Mouse (Mus musculus) monocyte, adult 5-6 weeks (primary cell): ENCODE data around the gene Gm17657. TPM values are rescaled to one million over a fixed set of nuclear protein-coding genes. Genes with fewer than 3 reads are reported as not detected.
"Not testable (repeated sequence)": the region's sequence is repeated elsewhere in the genome, so short reads cannot be mapped to it uniquely, and the experiment has no call there.

ENCODE experiments used
- ATAC-seq: fragments of 153-309, 156-312 bp; replicated peaks from 2 replicates; pipeline ENCODE4 v1.8.0; 2017; ENCODE audit warnings: mild to moderate bottlenecking; ENCODE audit not compliant: low TSS enrichment, insufficient number of reproducible peaks, severe bottlenecking, poor library complexity, low FRiP score
- total RNA-seq: library from RNA; stranded (forward); fragments of 200-1000, 200-491, 200-594 nt; gene quantifications from 3 replicates; pipeline ENCODE4 v1.2.3, GENCODE M21; 2017

The Gm17657 gene
- total RNA-seq, 1 experiment from 2014 or later, result not detected

DNA sequence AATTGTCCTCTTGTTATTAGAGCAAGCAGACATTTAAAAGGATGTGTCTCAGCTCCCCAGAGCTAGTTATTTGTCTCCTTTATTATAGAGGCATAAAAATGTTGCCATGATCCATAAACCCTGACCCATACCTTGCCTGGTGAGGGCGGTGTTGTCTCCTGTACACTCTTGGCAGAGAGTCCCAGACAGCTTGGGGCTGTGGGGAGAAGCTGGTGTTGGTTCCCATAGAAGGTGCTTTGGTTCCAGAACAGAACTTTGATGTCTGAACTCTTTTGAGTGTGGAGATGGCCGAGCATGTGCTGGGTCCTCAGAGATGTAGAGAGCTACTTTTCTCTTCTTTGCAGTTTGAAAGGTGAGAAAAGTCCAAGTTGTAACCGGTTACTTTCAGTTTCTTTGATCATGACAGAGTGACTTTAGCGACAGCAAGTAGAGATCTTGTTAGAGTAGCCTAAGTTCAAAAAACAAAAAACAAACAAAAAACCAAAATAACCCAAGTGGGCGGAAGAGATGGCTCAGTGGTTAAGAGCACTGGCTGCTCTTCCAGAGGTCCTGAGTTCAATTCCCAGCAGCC lies 2.8 kb upstream of the Gm17657 start, which contains the start of gene Tmem217:
Gene Tmem217, minus strand, starts transcription at position 224 of the 571 bp plus-strand sequence.
- no peak for ATAC-seq

DNA sequence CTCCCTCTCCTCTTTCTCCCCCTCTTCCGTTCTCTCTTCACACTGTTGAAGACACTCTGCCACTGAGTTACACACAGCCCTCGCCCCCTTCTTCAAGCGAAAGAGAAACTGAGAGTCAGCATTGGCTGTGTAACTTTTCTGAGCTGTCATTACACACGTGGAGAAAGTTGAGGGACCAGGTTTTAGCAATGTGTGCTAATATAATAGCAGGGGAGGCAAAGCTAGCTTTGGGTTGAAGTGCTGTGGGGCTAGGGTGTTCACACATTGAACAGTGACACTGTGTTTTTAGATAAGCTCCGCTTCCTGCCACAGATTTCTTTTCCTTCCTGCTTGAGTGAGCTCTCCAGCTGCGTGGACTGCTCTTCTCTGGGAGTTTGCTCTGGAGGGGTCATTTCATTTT lies 1.6 kb upstream of the Gm17657 start:
- 0 out of 2 replicates have a peak, but pooled peaks have one; percentile 19 for ATAC-seq

DNA sequence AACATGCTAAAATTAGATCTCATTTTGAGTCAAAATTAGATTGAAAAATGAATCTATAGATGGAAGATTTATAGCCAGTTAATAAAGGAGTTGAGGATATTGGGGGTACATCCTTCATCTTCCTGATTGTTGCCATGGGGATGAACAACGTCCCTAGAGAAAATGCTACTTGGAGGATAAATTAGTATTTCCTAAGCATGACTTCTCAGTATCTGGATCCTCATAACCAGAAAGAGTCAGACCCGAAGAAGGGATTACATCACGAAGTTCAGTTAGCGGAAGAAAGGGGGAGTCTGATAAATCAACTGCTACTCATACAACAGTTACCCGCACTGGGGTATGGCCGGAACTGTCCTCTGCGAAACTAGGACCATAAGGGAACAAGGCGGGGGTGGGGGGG lies 444 bp downstream of the Gm17657 start:
- no peak for ATAC-seq

DNA sequence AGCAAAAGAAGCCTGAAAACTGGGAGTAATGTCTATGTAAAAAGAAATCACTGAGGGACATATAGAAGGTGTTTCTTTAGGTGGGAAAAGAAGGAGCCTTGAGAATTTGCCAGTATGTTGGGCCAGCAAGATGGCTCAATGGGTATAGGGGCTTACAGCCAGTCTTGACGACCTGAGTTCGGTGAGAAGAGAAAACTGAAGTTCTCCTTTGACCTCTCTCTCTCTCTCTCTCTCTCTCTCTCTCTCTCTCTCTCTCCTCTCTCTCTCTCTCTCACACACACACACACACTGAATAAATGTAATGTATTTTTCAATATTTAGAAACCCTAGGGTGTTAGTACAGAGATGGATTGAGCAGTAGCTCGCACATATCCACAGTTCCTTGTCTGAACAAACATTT lies 944 bp downstream of the Gm17657 start:
- no peak for ATAC-seq

DNA sequence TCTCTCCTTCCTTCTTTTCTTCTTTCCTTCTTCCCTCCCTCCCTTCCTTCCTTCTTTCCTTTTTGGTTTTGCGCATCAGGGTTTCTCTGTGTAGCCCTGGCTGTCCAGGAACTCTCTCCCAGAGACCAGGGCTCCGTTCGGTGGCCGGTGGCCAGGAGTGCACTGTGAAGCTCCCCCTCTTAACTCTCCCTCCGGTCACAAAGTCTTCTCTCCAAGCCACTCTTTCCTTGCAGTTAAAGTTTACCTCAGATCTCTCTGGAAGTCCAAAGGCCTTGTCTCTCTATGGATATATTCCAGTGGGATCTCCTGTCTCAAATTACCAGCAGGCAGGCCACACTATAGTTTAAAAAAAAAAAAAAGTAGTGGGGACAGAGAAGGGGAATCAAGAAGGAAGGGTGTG lies 4.2 kb downstream of the Gm17657 start:
- no peak for ATAC-seq

DNA sequence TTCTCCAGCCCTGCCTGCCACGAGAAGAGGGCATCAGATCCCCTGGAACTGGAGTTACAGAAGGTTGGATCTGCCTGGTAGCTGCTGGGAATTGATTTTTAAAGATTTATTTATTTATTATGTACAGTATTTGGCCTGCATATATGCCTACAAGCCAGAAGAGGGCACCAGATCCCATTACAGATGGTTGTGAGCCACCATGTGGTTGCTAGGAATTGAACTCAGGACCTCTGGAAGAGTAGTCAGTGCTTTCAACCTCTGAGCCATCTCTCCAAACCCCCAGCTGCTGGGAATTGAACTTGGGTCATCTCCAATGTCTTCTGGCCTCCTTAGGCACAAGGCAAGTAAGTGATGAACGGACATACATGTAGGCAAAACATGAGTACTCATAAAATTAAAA lies 5.4 kb downstream of the Gm17657 start:
- no peak for ATAC-seq

DNA sequence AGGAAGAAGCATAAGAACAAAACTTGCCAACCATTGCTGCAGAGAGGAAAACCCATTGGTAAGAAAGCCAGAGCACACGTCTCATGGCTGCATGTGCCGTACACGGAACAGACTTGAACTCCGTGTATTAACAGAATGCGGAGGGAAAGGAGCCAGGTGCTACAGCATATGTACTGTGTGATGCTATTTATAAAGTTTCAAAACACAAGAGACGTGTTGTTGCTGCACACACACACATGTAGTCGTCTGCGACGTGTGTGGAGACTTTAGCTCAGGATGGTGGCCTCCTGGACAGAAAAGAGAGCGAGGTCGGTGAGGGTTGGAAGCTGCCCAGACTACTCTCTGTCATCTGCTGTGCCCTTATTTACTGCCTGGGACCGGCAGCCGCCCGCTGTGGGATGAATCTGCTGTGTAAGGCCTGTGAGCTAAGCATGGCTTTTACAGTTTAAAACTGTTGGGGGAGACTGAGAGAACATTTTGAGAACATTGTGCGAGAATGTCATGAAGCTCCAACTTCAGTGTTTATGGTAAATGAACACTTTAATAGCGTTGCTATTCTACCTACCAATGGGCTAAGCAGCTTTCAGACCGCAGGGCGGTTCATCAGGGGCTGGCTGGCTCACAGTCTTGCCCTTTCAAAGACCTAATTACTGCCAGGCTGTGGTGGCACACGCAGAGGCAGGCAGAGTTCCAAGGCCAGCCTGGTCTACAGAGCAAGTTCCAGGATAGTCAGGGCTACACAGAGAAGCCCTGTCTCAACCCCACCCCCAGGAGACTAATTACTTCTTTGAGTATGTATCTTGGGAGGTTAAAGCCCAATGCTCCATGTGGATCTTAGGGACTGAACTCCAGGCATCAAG lies 6.4 kb downstream of the Gm17657 start:
- ATAC-seq, result no peak

DNA sequence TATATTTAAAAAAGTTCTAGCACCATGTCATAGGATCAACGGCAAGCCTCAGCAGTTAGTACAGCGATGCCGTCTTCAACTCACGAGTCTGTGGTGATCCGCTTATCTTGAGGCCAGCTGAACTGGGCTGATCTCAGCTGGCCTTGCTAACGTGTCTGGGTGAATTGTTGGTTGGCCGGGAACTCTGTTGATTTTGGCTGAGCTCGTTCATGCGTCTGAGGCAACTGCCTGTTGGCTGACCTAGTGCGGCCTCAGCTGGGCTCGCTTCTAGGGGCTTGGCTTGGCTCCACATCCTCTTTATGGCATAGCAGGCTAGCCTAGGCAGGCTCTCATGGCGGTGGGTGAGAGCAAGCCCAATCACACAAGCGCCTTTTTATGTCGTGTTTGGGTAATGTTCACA lies 8.0 kb downstream of the Gm17657 start:
- ATAC-seq, result no peak

DNA sequence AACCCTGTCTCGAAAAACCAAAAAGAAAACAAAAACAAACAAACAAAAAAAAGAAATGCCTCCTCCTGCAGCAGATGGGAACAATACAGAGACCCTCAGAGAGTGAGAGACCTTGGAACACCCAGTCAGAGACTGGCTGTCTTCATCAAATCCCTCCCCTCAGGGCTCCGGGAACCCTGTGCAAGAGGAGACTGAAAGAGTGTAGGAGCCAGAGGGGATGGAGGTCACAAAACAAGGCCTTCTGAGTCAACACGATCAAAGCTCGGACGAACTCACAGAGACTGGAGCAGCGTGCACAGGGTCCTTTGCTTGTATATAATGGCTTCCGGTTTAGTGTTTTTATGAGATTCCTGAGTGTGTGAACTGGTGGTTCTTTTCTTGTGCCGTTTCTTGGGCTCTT lies 9.0 kb downstream of the Gm17657 start:
- ATAC-seq, result no peak

DNA sequence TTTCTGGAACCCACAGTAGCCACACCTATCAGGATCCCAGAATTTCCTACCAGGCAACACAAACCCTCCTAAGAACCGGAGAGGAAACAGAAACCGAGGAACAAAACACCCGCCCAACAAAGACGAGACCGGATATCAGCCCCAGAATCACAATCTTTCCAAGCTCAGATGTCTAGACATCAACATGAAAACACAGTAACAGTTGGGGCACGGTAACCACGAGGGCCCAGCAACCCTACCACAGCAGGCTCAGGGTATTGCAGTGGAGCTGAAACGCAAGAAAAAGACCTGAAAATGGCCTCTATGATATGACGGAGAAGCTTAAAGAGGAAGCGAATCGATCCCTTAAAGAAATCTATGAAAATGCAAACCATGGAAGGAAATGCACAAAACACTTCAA lies 15.6 kb downstream of the Gm17657 start:
- ATAC-seq, result no peak

DNA sequence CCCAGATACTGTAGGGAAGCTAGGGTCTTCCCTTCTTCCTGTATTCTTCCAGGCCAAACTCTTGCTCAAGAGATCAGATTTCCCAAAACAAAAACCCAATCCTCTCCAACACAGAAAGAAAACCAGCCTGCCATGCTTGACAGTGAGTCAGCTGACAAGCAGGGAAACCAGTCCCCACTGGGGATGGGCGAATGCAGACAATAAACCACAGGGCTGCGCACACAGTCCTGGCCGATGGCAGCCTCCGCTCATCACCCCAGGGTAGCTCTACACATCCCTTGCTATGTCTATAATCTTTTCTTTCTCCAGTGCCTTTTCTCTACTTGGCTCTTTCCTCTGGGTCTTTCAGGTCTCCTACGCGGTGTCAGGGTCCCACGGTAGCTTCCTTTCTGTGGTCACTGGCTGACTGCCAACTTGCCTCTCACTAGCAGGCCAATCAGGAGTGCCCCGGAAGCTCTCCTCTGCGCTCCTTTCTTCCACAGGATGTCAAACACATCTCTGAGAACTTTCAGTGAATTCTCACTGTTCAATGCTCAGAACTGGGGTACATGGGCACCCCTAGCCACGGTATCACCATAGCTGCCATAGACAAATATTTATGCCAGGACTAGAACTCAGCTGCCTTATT lies 17.6 kb downstream of the Gm17657 start:
- 0 out of 2 replicates have a peak, but pooled peaks have one; percentile 49 for ATAC-seq

DNA sequence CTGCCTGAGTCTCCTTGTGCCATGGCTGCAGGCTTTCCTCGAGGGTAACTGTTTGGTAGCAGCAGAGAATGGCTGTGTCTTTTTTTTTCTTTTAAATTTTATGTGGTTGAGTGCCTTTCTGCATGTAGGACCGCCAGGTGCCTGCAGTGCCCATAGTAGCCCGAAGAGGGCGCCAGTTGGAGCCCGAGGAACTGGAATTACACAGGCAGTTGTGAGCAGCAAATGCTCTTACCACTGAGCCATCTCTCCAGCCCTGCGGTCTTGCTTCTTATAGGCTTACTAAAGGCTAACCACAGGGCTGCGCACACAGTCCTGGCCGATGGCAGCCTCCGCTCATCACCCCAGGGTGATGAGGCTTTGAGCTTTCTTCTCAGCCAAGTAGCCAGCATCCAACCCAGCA lies 18.2 kb downstream of the Gm17657 start:
- no peak; the same call in 1 of the 2 replicates for ATAC-seq

DNA sequence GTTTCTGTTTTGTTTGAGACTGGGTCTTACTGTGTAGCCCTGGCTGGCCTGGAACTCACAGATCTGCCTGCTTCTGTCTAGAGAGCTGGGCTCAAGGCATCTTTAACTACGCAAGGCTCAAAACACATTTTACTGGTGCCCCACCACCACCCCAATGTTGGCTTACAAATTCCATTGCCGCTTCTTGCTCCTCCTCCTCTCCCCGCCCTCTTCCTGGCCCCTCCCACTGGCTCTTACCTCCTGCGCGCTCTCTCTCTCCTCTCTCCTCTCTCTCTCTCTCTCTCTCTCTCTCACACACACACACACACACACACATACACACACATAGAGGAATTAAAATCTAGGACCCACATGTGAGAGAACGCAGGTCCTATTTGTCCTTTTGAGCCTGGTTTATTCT lies 18.9 kb downstream of the Gm17657 start:
- ATAC-seq, result no peak

DNA sequence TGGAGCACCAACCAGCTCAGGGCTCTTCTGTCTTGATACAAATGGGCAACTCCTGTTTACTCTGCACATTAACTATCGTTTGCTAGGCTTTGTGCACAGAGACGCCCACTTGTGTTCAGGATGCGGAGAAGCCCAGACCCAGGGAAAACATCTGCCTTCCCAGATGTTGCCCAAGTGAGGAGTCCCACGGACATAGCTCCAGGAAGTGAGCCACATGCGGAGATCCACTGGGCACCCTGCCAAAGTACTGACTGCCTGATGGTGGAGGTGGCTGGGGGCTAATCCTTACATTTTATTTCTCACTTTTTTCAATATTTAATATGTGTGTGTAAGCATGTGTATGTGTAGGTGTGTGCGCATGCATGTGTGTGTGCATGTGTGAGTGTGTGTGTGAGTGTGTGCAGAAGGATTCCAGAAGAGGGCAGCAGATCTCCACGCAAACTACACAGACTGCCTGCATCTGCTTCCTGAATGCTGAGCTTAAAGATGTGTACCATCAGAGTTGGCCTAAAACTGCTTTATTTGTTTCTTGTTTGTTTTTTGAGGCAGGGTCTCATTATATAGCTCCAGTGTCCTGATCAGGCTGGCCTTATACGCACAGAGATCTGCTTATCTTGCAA lies 20.8 kb downstream of the Gm17657 start:
- no peak for ATAC-seq

DNA sequence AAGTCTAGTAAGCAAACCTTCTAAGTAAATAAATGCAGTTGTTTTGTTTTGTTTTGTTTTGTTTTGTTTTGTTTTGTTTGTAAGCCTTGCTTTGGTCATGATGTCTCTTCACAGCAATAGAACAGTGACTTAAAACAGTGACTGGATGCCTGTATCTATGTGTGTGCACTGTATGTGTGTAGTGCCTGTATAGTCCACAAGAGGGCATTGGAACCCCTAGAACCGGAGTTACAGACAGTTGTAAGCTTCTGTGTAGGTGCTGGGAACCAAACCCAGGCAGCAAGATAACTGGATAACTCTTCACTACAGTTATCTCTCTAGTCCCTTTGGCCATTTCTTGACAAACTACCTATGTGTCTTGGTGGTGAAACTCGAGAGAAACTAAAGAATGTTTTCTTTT lies 23.8 kb downstream of the Gm17657 start:
- ATAC-seq, result no peak

DNA sequence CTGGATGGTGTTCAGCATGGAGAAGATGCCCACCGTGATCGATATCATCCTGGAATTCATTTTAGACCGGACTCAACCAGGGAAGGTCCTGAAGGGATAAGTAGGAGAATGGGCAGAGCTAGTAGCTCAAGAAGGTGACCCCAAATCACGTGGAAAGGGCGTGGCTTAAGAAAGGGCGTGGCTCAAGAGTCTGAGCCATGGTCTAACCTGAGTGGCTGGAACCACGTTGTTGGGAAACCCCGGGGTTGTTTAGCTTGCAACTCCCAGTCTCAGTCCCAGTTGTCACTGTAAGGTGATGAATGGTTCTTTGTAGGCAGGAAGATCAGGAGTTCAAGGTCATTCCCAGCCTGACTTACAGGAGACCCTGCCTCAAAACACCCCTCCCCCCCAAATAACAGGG lies 29.7 kb downstream of the Gm17657 start:
- ATAC-seq, result no peak

DNA sequence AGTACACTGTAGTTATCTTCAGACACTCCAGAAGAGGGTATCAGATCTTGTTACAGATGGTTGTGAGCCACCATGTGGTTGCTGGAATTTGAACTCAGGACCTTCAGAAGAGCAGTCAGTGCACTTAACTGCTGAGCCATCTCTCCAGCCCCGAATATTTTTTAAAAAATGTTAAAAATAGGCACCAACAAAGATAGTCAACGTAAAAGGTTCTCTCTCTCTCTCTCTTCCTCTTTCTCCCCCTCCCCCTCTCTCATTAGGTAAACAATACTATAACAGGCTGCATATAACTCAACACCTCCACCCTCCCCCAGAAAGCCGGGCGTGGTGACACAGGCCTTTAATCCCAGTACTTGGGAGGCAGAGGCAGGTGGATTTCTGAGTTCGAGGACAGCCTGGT lies 30.8 kb downstream of the Gm17657 start:
- ATAC-seq, result not testable (repeated sequence)

DNA sequence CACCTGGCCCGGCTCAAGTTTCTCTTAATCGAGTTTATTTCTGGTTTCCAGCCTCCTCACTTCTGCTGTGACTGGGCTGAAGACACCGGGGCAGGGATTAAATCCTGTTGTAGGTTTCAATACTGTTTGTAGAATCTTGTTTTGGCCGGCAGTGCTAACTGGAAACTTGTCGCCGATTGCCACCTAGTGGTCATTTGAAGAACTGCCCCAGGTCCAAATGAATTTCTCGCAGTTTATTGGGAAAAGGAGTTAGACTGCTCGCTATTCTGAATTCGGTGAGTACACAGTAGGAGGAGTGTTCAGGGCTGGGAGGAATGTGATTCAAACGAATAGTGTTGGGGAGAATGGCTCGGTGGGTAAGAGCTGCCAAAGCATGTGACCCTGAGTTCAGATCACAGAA lies 35.0 kb downstream of the Gm17657 start:
- ATAC-seq, result peak; percentile 54

DNA sequence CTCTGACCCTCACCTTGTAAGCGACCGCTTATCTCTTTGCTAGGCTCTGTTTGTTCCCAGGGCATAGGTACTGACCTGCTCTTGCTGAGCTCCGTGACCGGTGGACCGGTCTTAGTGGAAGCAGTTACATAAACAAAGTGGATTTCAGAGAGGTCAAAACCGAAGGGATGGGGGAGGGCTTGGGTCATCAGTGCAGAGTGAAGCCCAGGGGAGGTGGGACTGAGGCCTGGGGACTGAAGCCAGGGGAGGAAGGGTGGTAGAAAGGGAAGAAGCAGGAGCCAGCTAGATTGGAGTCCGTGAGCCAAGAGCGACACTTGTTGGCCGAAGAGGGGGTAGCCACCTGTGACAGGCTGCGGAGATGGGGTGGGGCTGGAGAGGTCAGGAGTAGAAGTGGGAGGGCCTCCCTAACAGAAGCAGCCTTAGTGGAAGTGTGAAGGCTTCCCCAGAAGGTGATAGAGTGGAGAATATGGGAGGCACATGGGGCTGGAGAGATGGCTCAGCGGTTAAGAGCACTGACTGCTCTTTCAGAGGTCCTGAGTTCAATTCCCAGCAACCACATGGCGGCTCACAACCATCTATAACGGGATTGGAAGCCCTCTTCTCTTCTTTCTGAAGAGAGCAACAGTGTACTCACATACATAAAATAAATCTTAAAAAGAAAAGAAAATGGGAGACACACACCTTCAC lies 36.3 kb downstream of the Gm17657 start:
- peak; percentile 75 for ATAC-seq
